Mouse (Mus musculus): ENCODE results near the gene Socs3. TPM values are rescaled to one million over a fixed set of nuclear protein-coding genes. Genes with fewer than 3 reads are reported as not detected.

Socs3 gene
- 27.3 TPM for polyA plus RNA-seq (2012; fragmentation: generic; extraction: Trizol)

- Histone ChIP-seq H3ac (ENCODE audit: control insufficient read depth, insufficient read length) (peak within 1 kb of the TSS; percentile 71), H3K4me2 (ENCODE audit: low read depth) (peak within 1 kb of the TSS; percentile 98), H3K4me3 (peak within 1 kb of the TSS; percentile 90), H3K36me3 (ENCODE audit: control insufficient read depth, insufficient read depth) (peaks cover 7% of the 10 kb centered on the region), H3K27me3 (ENCODE audit: control insufficient read depth, insufficient read depth, insufficient read length) (no peaks in the 10 kb centered on the region), H3K79me2 (ENCODE audit: control insufficient read depth, insufficient read depth) (peaks cover 32% of the 10 kb centered on the region)
- no peak for TF ChIP-seq MYOG (IDR thresholded peaks at IDR 0.05; ENCODE audit: control insufficient read depth in 1 of 3, insufficient read depth in 1 of 3, insufficient read length in 2 of 3, low read depth in 2 of 3)
- peak; percentile 9 for TF ChIP-seq POLR2A (IDR thresholded peaks at IDR 0.05; ENCODE audit: insufficient read length, low read depth)
Observed at GRCm38 (mm10) chr11:117969945-117970872, at the start of gene Socs3. Gene Socs3 (minus strand): TSS chr11:117970047.

DNA sequence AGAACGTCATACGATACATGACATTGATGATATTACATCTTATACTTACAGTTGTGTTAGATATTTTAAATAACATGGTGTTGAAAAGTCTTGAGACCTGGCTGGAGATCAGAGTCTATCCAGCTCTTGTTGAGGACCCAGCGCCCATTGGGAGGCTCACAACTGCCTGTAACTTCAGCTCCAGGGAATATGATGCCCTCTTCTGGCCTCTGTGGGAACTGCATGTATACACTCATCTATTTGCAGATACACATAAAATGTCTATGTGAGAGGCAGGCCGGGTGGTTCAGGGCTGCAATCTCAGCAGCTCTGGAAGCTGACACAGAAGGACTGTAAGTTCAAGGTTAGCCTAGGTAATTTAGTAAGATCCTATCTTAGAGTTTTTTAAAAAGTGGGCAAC lies 48.5 kb upstream of the Socs3 start:
- H3ac ChIP-seq (ENCODE audit: control insufficient read depth, insufficient read length), result no peak overlapping the region
- H3K79me2 ChIP-seq (ENCODE audit: control insufficient read depth, insufficient read depth), result peaks cover 51% of the 10 kb centered on the region
- H3K36me3 ChIP-seq (ENCODE audit: control insufficient read depth, insufficient read depth), result peaks cover 20% of the 10 kb centered on the region
- H3K27me3 ChIP-seq (ENCODE audit: control insufficient read depth, insufficient read depth, insufficient read length), result no peaks in the 10 kb centered on the region
- no peak overlapping the region for H3K4me3 ChIP-seq
- TF ChIP-seq MAX (IDR thresholded peaks at IDR 0.05; ENCODE audit: low read depth) (no peak), POLR2AphosphoS2 (IDR thresholded peaks at IDR 0.05; ENCODE audit: insufficient read length, low read depth) (no peak), REST (IDR thresholded peaks at IDR 0.05; ENCODE audit: insufficient read depth, insufficient read length) (no peak), USF1 (IDR thresholded peaks at IDR 0.05; ENCODE audit: low read depth) (no peak), CEBPB (IDR thresholded peaks at IDR 0.05; ENCODE audit: insufficient read depth, poor library complexity, severe bottlenecking) (no peak), TCF3 (IDR thresholded peaks at IDR 0.05; ENCODE audit: insufficient read length, low read depth) (no peak), MYOG (IDR thresholded peaks at IDR 0.05; ENCODE audit: control insufficient read depth in 1 of 3, insufficient read depth in 1 of 3, insufficient read length in 2 of 3, low read depth in 2 of 3) (no peak), TCF12 (IDR thresholded peaks at IDR 0.05; ENCODE audit: insufficient read depth, poor library complexity, severe bottlenecking) (no peak), POLR2A (IDR thresholded peaks at IDR 0.05; ENCODE audit: insufficient read length, low read depth) (no peak), MYOD1 (IDR thresholded peaks at IDR 0.05; ENCODE audit: control insufficient read depth in 1 of 3, insufficient read length in 2 of 3, low read depth in 2 of 3) (no peak), SRF (IDR thresholded peaks at IDR 0.05; ENCODE audit: control insufficient read depth, insufficient read length, low read depth) (no peak), E2F4 (IDR thresholded peaks at IDR 0.05; ENCODE audit: insufficient read depth) (no peak)
- no peak overlapping the region for H3K4me2 ChIP-seq (ENCODE audit: low read depth)

DNA sequence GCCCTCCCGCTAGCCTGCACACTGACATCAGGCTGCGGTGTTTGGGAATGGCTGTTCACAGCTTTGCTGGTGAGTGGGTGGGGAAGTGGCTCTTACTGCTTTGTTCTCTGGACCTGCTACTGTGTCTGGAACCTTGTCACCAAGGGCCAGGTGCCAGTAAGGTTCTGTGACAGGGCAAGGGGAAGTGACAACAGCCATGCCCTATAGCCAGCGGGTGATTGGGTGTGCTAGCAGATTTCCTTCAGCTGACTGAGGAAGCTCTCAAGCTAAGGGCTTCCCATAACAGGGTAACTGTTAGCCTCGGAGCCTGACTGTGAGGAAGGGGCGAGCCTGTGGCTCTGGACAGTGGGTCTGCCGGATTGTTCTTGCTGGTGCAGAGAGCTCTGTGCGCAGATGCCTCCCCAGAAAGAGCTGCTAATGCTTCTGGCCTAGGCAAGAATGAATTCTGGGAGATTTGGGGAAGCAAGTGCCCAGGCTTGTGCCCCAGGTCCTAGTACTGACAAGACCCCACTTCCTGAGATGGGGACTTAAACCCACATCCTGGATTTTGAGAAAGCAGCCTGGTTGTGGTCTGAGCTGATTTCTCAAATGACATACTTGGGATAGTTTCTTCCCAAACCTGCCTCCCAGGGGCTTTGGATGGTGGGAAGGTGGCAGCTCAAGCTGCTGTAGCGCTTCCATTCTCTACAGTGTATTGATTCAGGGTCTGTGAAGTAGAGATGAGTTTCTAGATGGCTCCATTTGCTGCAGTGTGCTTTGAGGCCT lies 45.7 kb upstream of the Socs3 start:
- H3K4me2 ChIP-seq (ENCODE audit: low read depth), result peak overlapping the region; percentile 40
- peaks cover 71% of the 10 kb centered on the region for H3K79me2 ChIP-seq (ENCODE audit: control insufficient read depth, insufficient read depth)
- no peak overlapping the region for H3ac ChIP-seq (ENCODE audit: control insufficient read depth, insufficient read length)
- no peak overlapping the region for H3K4me3 ChIP-seq
- TF ChIP-seq SRF (IDR thresholded peaks at IDR 0.05; ENCODE audit: control insufficient read depth, insufficient read length, low read depth), result no peak
- H3K27me3 ChIP-seq (ENCODE audit: control insufficient read depth, insufficient read depth, insufficient read length), result no peaks in the 10 kb centered on the region
- H3K36me3 ChIP-seq (ENCODE audit: control insufficient read depth, insufficient read depth), result peaks cover 14% of the 10 kb centered on the region

GRCm38 (mm10) chr11:118014391-118014995 lies 44.6 kb upstream of the Socs3 start:
- Histone ChIP-seq H3K79me2 (ENCODE audit: control insufficient read depth, insufficient read depth) (peaks cover 81% of the 10 kb centered on the region), H3K4me2 (ENCODE audit: low read depth) (no peak overlapping the region), H3K27me3 (ENCODE audit: control insufficient read depth, insufficient read depth, insufficient read length) (no peaks in the 10 kb centered on the region), H3K4me3 (no peak overlapping the region), H3K36me3 (ENCODE audit: control insufficient read depth, insufficient read depth) (peaks cover 14% of the 10 kb centered on the region), H3ac (ENCODE audit: control insufficient read depth, insufficient read length) (no peak overlapping the region)
- TF ChIP-seq TCF3 (IDR thresholded peaks at IDR 0.05; ENCODE audit: insufficient read length, low read depth) (no peak), REST (IDR thresholded peaks at IDR 0.05; ENCODE audit: insufficient read depth, insufficient read length) (no peak), TCF12 (IDR thresholded peaks at IDR 0.05; ENCODE audit: insufficient read depth, poor library complexity, severe bottlenecking) (no peak), MYOG (IDR thresholded peaks at IDR 0.05; ENCODE audit: control insufficient read depth in 1 of 3, insufficient read depth in 1 of 3, insufficient read length in 2 of 3, low read depth in 2 of 3) (no peak), CEBPB (IDR thresholded peaks at IDR 0.05; ENCODE audit: insufficient read depth, poor library complexity, severe bottlenecking) (no peak), MAX (IDR thresholded peaks at IDR 0.05; ENCODE audit: low read depth) (no peak), USF1 (IDR thresholded peaks at IDR 0.05; ENCODE audit: low read depth) (no peak), SRF (IDR thresholded peaks at IDR 0.05; ENCODE audit: control insufficient read depth, insufficient read length, low read depth) (no peak), E2F4 (IDR thresholded peaks at IDR 0.05; ENCODE audit: insufficient read depth) (no peak), POLR2AphosphoS2 (IDR thresholded peaks at IDR 0.05; ENCODE audit: insufficient read length, low read depth) (no peak), POLR2A (IDR thresholded peaks at IDR 0.05; ENCODE audit: insufficient read length, low read depth) (no peak), MYOD1 (IDR thresholded peaks at IDR 0.05; ENCODE audit: control insufficient read depth in 1 of 3, insufficient read length in 2 of 3, low read depth in 2 of 3) (no peak)

All from myocyte (in vitro differentiated cells).